Mouse (Mus musculus) thymus, postnatal 36 days (tissue): Measurements from ENCODE around the gene Psmc3.

Source experiments
- DNase-seq, 2 experiments: peaks; one replicate each; pipeline ENCODE4 v3.0.0; 2022; ENCODE audit warnings: mixed read lengths in 2 of 2

Psmc3 gene

DNA sequence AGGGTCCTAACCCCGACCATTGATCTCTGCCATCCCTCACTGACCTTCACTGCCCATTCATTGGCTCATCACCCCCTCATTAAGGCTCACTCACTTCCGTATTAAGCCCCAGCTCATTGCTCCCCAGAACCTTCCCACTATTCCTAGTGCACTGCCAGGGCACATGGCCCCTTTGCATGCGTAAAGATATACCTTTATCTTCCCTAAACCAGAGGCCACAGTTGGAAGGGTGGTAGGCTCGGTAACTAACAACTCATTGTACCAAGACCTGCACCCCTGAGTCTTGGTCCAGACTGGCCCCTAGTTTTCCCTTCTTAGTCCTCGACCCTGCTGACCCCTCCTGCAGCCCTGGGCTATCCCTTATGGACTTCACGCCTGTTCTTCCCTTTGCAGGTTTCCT lies 60.0 kb downstream of the Psmc3 start:
- DNase-seq = no peak

DNA sequence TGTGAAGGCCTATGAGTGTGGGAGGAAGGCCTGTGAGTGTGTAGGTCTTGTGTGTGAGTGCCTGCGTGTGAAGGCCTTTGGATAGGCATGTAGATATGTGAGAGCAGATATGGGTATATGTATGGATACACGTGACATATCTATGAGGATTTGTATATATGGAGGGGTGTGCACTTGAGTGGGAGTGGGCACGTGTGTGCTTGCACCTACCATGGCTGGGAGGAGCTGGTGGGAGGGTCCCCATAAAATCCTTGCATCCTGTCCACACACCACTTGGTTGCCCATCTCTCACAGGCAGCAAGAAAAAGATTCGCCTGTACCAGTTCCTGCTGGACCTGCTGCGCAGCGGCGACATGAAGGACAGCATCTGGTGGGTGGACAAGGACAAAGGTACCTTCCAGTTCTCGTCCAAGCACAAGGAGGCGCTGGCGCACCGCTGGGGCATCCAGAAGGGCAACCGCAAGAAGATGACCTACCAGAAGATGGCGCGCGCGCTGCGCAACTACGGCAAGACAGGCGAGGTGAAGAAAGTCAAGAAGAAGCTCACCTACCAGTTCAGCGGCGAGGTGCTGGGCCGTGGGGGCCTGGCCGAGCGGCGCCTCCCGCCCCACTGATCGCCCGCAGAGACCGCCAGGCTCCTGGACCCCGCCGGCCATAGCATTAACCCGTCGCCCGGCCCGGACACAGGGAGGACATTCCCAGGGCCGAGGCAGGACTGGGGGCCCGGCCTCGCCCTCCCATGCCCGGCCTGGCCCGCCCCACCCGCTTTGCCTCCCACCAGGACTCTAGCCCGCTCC lies 61.2 kb downstream of the Psmc3 start:
- peak; percentile 60 to 62 for DNase-seq

DNA sequence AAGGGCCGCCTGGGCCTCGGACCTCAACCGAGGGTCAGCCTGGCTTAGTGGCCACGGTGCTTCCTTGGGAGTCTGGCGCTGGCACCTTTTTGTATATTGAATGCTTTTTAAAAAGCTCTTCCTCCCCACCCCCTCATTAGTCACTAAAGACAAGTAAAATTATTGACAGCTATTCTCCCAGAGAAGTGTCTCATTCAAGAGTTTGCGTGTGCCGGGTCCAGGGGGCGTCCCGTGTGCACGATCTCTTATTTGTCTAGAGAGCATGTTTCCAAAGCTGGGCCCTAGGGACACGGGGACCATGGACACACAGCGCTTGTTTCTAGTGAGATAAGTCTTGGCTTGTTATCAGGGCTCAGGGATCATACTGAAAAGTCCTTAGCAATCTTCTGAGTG lies 61.8 kb downstream of the Psmc3 start:
- DNase-seq = no peak
